ENCODE assay signal across 8 mouse cellular contexts in genomic region chr3:51353325-51354033, GRCm38 (mm10). TPM values are rescaled to one million over a fixed set of nuclear protein-coding genes. Genes with fewer than 3 reads are reported as not detected.
DNase-seq lines count a peak whose midpoint lies in the region; TF ChIP-seq lines count a peak whose summit lies in the region.

No protein-coding gene starts in this region.

- H3K4me3 ChIP-seq in gastrocnemius, adult 2 months, result no peak overlapping the region
- H3K4me3 ChIP-seq in bone marrow, adult 2 months (replicated peaks; ENCODE audit: control insufficient read depth, low read depth, low read length), result no peak overlapping the region

- peak; percentile 70 for DNase-seq in gastrocnemius, adult 2 months
- no peak for DNase-seq in gastrocnemius, postnatal 25 days
- DNase-seq in right cerebral cortex, postnatal 4 days, result peak; percentile 39
- no peak for DNase-seq in right cerebral cortex, adult 18-20 months
- peak; percentile 80 for DNase-seq in kidney, postnatal 10 days
- peak; percentile 86 for DNase-seq in naive thymus-derived CD4-positive, alpha-beta T cell, adult 2 months (ENCODE audit: low read depth)
- DNase-seq in frontal cortex, postnatal 10 days (ENCODE audit: low spot score in 2 of 2), result no peak

- no peak overlapping the region for H3K27ac ChIP-seq in gastrocnemius, adult 2 months
- no peak overlapping the region for H3K27ac ChIP-seq in bone marrow, adult 2 months (ENCODE audit: control insufficient read depth, insufficient read depth, low read depth, low read length, poor library complexity)

- WGBS in bone marrow, adult 2 months, result 67% methylated on average over 4 of the region's 4 CpGs

- intact Hi-C loops in gastrocnemius, adult 2 months (cut with DNase I), result loop anchor here (1.0 kb wide), 1 partner anchor 64 kb away; no protein-coding TSS in a partner anchor

- TF ChIP-seq CTCF in gastrocnemius, adult 2 months (IDR thresholded peaks at IDR 0.05), result peak; percentile 89
- TF ChIP-seq CTCF in bone marrow, adult 2 months (IDR thresholded peaks at IDR 0.05; ENCODE audit: control insufficient read depth, insufficient read depth, low read length), result peak; percentile 84

- H3K4me1 ChIP-seq in bone marrow, adult 2 months (ENCODE audit: control insufficient read depth, insufficient read depth, low read length), result no peaks in the 10 kb centered on the region; the same call in 1 of the 2 replicates

- no peak for TF ChIP-seq POLR2A in bone marrow, adult 2 months (IDR thresholded peaks at IDR 0.05; ENCODE audit: borderline replicate concordance, control insufficient read depth, low read depth, low read length)

RNA-seq across cellular contexts. Expression of gene Elf2, which starts 13.0 kb away (rescaled TPM):
- 10 to 100 TPM; 50.7 to 53.2 TPM for total RNA-seq in gastrocnemius, adult 2 months (2021)
- total RNA-seq in gastrocnemius, postnatal 25 days (2021), result 10 to 100 TPM; 44.3 to 46.1 TPM
- 27.6 and 28.7 TPM in 2 replicates for polyA plus RNA-seq in bone marrow, adult 2 months (2011; ENCODE audit: insufficient read depth, insufficient read length, low replicate concordance, missing spikeins)

RNA-seq across cellular contexts. Expression of gene Mgarp, which starts 43.1 kb away (rescaled TPM):
- total RNA-seq in gastrocnemius, adult 2 months (2021), result not detected
- not detected for total RNA-seq in gastrocnemius, postnatal 25 days (2021)
- polyA plus RNA-seq in bone marrow, adult 2 months (2011; ENCODE audit: insufficient read depth, insufficient read length, low replicate concordance, missing spikeins), result not detected in 2 replicates

RNA-seq across cellular contexts. Expression of gene Ndufc1, which starts 55.3 kb away (rescaled TPM):
- 1,000 to 10,000 TPM; 1,007 to 1,209 TPM for total RNA-seq in gastrocnemius, adult 2 months (2021)
- total RNA-seq in gastrocnemius, postnatal 25 days (2021), result 1,000 to 10,000 TPM; 1,156 to 1,193 TPM
- polyA plus RNA-seq in bone marrow, adult 2 months (2011; ENCODE audit: insufficient read depth, insufficient read length, low replicate concordance, missing spikeins), result 72.8 and 74.8 TPM in 2 replicates

Comparison
In these comparisons a context has a peak if more than half of its experiments do, and no peak if none do; other contexts are left out.
1. DNase-seq: peak in gastrocnemius, adult 2 months (single experiment), right cerebral cortex, postnatal 4 days (single experiment), kidney, postnatal 10 days (single experiment) and naive thymus-derived CD4-positive, alpha-beta T cell, adult 2 months (single experiment); none in gastrocnemius, postnatal 25 days (single experiment), right cerebral cortex, adult 18-20 months (single experiment) and frontal cortex, postnatal 10 days (0 of 2).